Mouse (Mus musculus): ENCODE results near the gene Amdhd2. TPM values are rescaled to one million over a fixed set of nuclear protein-coding genes. Genes with fewer than 3 reads are reported as not detected.
A peak's percentile ranks its signal among the peaks of the same experiment; 100 is the strongest.

Gene Amdhd2
- polyA plus RNA-seq, 1 experiment from 2014 or later = 27.3 TPM

GRCm38 (mm10) chr17:24174259-24174658 is 10.7 kb upstream of the Amdhd2 start:
- no peaks in the 10 kb centered on the region for H3K36me3 ChIP-seq (ENCODE audit: control insufficient read depth, insufficient read depth, low read length)
- no peak for DNase-seq (ENCODE audit: low spot score, missing footprints)
- ATAC-seq (ENCODE audit: low FRiP score) = no peak
- no peaks in the 10 kb centered on the region for H3K9me3 ChIP-seq (ENCODE audit: control insufficient read depth, low read length)
- no peak overlapping the region for H3K27ac ChIP-seq (ENCODE audit: low read depth, low read length)
- H3K4me2 ChIP-seq = no peak overlapping the region
- no peaks in the 10 kb centered on the region for H3K27me3 ChIP-seq (ENCODE audit: control insufficient read depth, insufficient read depth, low read length)
- H3K4me1 ChIP-seq (ENCODE audit: control insufficient read depth, insufficient read depth, low read length) = peaks cover 4% of the 10 kb centered on the region; the same call in 1 of the 2 replicates
- no peak overlapping the region for H3K9ac ChIP-seq (ENCODE audit: low read length)
- no peak overlapping the region for H3K4me3 ChIP-seq (ENCODE audit: low read depth, low read length)
- WGBS = 74% methylated on average over 3 of the region's 3 CpGs

GRCm38 (mm10) chr17:24173423-24173822 is 9.9 kb upstream of the Amdhd2 start:
- H3K27ac ChIP-seq (ENCODE audit: low read depth, low read length) = no peak overlapping the region
- ATAC-seq (ENCODE audit: low FRiP score) (no peak), DNase-seq (ENCODE audit: low spot score, missing footprints) (peak; percentile 96)
- H3K4me2 ChIP-seq = no peak overlapping the region
- H3K9me3 ChIP-seq (ENCODE audit: control insufficient read depth, low read length) = no peaks in the 10 kb centered on the region
- 4% methylated on average over 3 of the region's 3 CpGs for WGBS
- H3K36me3 ChIP-seq (ENCODE audit: control insufficient read depth, insufficient read depth, low read length) = no peaks in the 10 kb centered on the region
- no peak overlapping the region for H3K4me3 ChIP-seq (ENCODE audit: low read depth, low read length)
- H3K4me1 ChIP-seq (ENCODE audit: control insufficient read depth, insufficient read depth, low read length) = peaks cover 4% of the 10 kb centered on the region
- no peaks in the 10 kb centered on the region for H3K27me3 ChIP-seq (ENCODE audit: control insufficient read depth, insufficient read depth, low read length)
- H3K9ac ChIP-seq (ENCODE audit: low read length) = no peak overlapping the region

- no peak overlapping the region for H3K4me3 ChIP-seq (ENCODE audit: low read depth, low read length)
- no peak overlapping the region for H3K4me2 ChIP-seq
- no peak overlapping the region for H3K9ac ChIP-seq (ENCODE audit: low read length)
- H3K36me3 ChIP-seq (ENCODE audit: control insufficient read depth, insufficient read depth, low read length) = peaks cover 4% of the 10 kb centered on the region; the same call in 1 of the 2 replicates
- no peak for DNase-seq (ENCODE audit: low spot score, missing footprints)
- WGBS = 94% methylated on average over 4 of the region's 4 CpGs
- H3K27ac ChIP-seq (ENCODE audit: low read depth, low read length) = no peak overlapping the region
- no peaks in the 10 kb centered on the region for H3K27me3 ChIP-seq (ENCODE audit: control insufficient read depth, insufficient read depth, low read length)
- peaks cover 13% of the 10 kb centered on the region for H3K4me1 ChIP-seq (ENCODE audit: control insufficient read depth, insufficient read depth, low read length)
- no peak for ATAC-seq (ENCODE audit: low FRiP score)
- no peaks in the 10 kb centered on the region for H3K9me3 ChIP-seq (ENCODE audit: control insufficient read depth, low read length)
These were observed 8.2 kb upstream of the Amdhd2 start for GRCm38 (mm10) chr17:24171738-24172137.

GRCm38 (mm10) chr17:24170729-24171128 is 7.2 kb upstream of the Amdhd2 start:
- ATAC-seq (ENCODE audit: low FRiP score) = no peak
- Histone ChIP-seq H3K27ac (ENCODE audit: low read depth, low read length) (no peak overlapping the region), H3K9me3 (ENCODE audit: control insufficient read depth, low read length) (no peaks in the 10 kb centered on the region), H3K27me3 (ENCODE audit: control insufficient read depth, insufficient read depth, low read length) (no peaks in the 10 kb centered on the region), H3K4me2 (no peak overlapping the region), H3K4me1 (ENCODE audit: control insufficient read depth, insufficient read depth, low read length) (peaks cover 13% of the 10 kb centered on the region), H3K36me3 (ENCODE audit: control insufficient read depth, insufficient read depth, low read length) (peaks cover 4% of the 10 kb centered on the region; the same call in 1 of the 2 replicates), H3K9ac (ENCODE audit: low read length) (no peak overlapping the region), H3K4me3 (ENCODE audit: low read depth, low read length) (no peak overlapping the region)
- 76% methylated on average over 5 of the region's 5 CpGs for WGBS
- no peak for DNase-seq (ENCODE audit: low spot score, missing footprints)

GRCm38 (mm10) chr17:24170125-24170524 is 6.6 kb upstream of the Amdhd2 start:
- Histone ChIP-seq H3K36me3 (ENCODE audit: control insufficient read depth, insufficient read depth, low read length) (peaks cover 4% of the 10 kb centered on the region; the same call in 1 of the 2 replicates), H3K4me2 (peak overlapping the region; percentile 92), H3K4me3 (ENCODE audit: low read depth, low read length) (peak overlapping the region; percentile 75), H3K27ac (ENCODE audit: low read depth, low read length) (no peak overlapping the region), H3K4me1 (ENCODE audit: control insufficient read depth, insufficient read depth, low read length) (peaks cover 13% of the 10 kb centered on the region), H3K9ac (ENCODE audit: low read length) (peak overlapping the region; percentile 93), H3K27me3 (ENCODE audit: control insufficient read depth, insufficient read depth, low read length) (no peaks in the 10 kb centered on the region), H3K9me3 (ENCODE audit: control insufficient read depth, low read length) (no peaks in the 10 kb centered on the region)
- no peak for DNase-seq (ENCODE audit: low spot score, missing footprints)
- WGBS = 63% methylated on average over 3 of the region's 3 CpGs
- no peak for ATAC-seq (ENCODE audit: low FRiP score)

GRCm38 (mm10) chr17:24169317-24170065 is 5.9 kb upstream of the Amdhd2 start, which contains the start of gene Atp6v0c:
Gene Atp6v0c, minus strand, starts transcription at chr17:24169702.
- no peaks in the 10 kb centered on the region for H3K27me3 ChIP-seq (ENCODE audit: control insufficient read depth, insufficient read depth, low read length)
- DNase-seq (ENCODE audit: low spot score, missing footprints) = peak; percentile 99

GRCm38 (mm10) chr17:24168590-24169277 is 5.2 kb upstream of the Amdhd2 start:
- Histone ChIP-seq H3K9ac (ENCODE audit: low read length) (peak overlapping the region; percentile 93), H3K4me3 (ENCODE audit: low read depth, low read length) (peak overlapping the region; percentile 75), H3K9me3 (ENCODE audit: control insufficient read depth, low read length) (no peaks in the 10 kb centered on the region), H3K27me3 (ENCODE audit: control insufficient read depth, insufficient read depth, low read length) (no peaks in the 10 kb centered on the region), H3K27ac (ENCODE audit: low read depth, low read length) (peak overlapping the region; percentile 95), H3K36me3 (ENCODE audit: control insufficient read depth, insufficient read depth, low read length) (peaks cover 4% of the 10 kb centered on the region; the same call in 1 of the 2 replicates), H3K4me1 (ENCODE audit: control insufficient read depth, insufficient read depth, low read length) (peaks cover 13% of the 10 kb centered on the region), H3K4me2 (peak overlapping the region; percentile 92)
- WGBS = 1% methylated on average over 41 of the region's 41 CpGs
- peak; percentile 73 for ATAC-seq (ENCODE audit: low FRiP score)
- DNase-seq (ENCODE audit: low spot score, missing footprints) = peak; percentile 97

More at GRCm38 (mm10) chr17:24169317-24170065, 5.9 kb upstream of the Amdhd2 start, which contains the start of gene Atp6v0c:
- H3K36me3 ChIP-seq (ENCODE audit: control insufficient read depth, insufficient read depth, low read length) = peaks cover 4% of the 10 kb centered on the region; the same call in 1 of the 2 replicates
- under 1% methylated on average over 56 of the region's 58 CpGs for WGBS
- H3K27ac ChIP-seq (ENCODE audit: low read depth, low read length) = peak within 1 kb of the TSS; percentile 95
- H3K4me3 ChIP-seq (ENCODE audit: low read depth, low read length) = peak within 1 kb of the TSS; percentile 75
- H3K4me2 ChIP-seq = peak within 1 kb of the TSS; percentile 92
- no peaks in the 10 kb centered on the region for H3K9me3 ChIP-seq (ENCODE audit: control insufficient read depth, low read length)
- H3K9ac ChIP-seq (ENCODE audit: low read length) = peak within 1 kb of the TSS; percentile 93
- peaks cover 13% of the 10 kb centered on the region for H3K4me1 ChIP-seq (ENCODE audit: control insufficient read depth, insufficient read depth, low read length)
- peak; percentile 90 for ATAC-seq (ENCODE audit: low FRiP score)

- Histone ChIP-seq H3K9me3 (ENCODE audit: control insufficient read depth, low read length) (no peaks in the 10 kb centered on the region), H3K27ac (ENCODE audit: low read depth, low read length) (no peak overlapping the region), H3K4me1 (ENCODE audit: control insufficient read depth, insufficient read depth, low read length) (peaks cover 15% of the 10 kb centered on the region), H3K4me3 (ENCODE audit: low read depth, low read length) (peak overlapping the region; percentile 75), H3K36me3 (ENCODE audit: control insufficient read depth, insufficient read depth, low read length) (peaks cover 4% of the 10 kb centered on the region; the same call in 1 of the 2 replicates), H3K27me3 (ENCODE audit: control insufficient read depth, insufficient read depth, low read length) (no peaks in the 10 kb centered on the region), H3K4me2 (peak overlapping the region; percentile 92), H3K9ac (ENCODE audit: low read length) (peak overlapping the region; percentile 93)
- DNase-seq (ENCODE audit: low spot score, missing footprints) = no peak
- ATAC-seq (ENCODE audit: low FRiP score) = no peak
- 71% methylated on average over 7 of the region's 7 CpGs for WGBS
These were observed 4.4 kb upstream of the Amdhd2 start for GRCm38 (mm10) chr17:24167891-24168505.
